Mouse (Mus musculus): ENCODE measurements around the gene Art4. TPM values are rescaled to one million over a fixed set of nuclear protein-coding genes. Genes with fewer than 3 reads are reported as not detected.

The Art4 gene
- total and polyA plus RNA-seq, 3 experiments = 0.50 to 0.60 TPM; not detected in 1

DNA sequence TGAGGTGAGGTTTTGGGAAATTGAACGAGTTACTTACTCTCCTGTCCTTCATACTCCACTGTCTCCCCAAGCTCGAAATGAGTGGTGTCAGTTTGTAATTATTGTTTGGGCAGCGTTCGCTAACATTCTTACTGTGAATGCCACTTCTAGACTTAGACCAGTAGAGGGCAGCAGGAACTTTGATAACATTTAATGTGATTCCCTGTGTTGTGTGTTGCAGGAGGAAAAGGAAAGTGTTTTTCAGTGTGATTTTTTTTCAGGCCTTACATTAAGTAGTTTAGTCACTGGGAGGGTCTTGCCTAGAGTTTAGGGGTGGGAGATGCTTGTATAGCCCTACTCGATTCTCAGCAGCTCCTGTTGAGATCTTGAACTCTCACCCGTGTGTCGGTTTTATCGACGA lies 3.5 kb upstream of the Art4 start:
- Histone ChIP-seq H3K4me3 (ENCODE audit: control insufficient read depth in 1 of 2, insufficient read depth in 1 of 2, low read depth in 2 of 2, low read length in 2 of 2) (no peak overlapping the region), H3K4me1 (ENCODE audit: control insufficient read depth in 1 of 2, insufficient read depth in 2 of 2, low read length in 2 of 2) (peaks cover 0 to 10% of the 10 kb centered on the region in 2 experiments; a peak in 3 of 4 replicates), H3K27me3 (ENCODE audit: control insufficient read depth in 1 of 2, insufficient read depth in 2 of 2, low read length in 2 of 2) (peaks cover 3% of the 10 kb centered on the region in 2 experiments; a peak in 3 of 4 replicates), H3K27ac (ENCODE audit: control insufficient read depth, low read depth, low read length) (no peak overlapping the region), H3K36me3 (ENCODE audit: control insufficient read depth in 1 of 2, insufficient read depth in 2 of 2, low read length in 2 of 2) (peaks cover 0 to 4% of the 10 kb centered on the region in 2 experiments; a peak in 1 of 4 replicates), H3K9ac (ENCODE audit: control insufficient read depth, low read depth, low read length, poor library complexity, severe bottlenecking) (no peak overlapping the region), H3K79me2 (ENCODE audit: control insufficient read depth, insufficient read depth, low read length, poor library complexity) (no peaks in the 10 kb centered on the region), H3K9me3 (replicated peaks; ENCODE audit: insufficient read depth, low read length) (no peaks in the 10 kb centered on the region)
- TF ChIP-seq CHD2 (IDR thresholded peaks at IDR 0.05; ENCODE audit: low read length) (no peak), USF1 (IDR thresholded peaks at IDR 0.05; ENCODE audit: low read depth, low read length) (no peak), NRF1 (IDR thresholded peaks at IDR 0.05; ENCODE audit: insufficient read depth, low read depth, low read length, poor library complexity, severe bottlenecking) (no peak), GATA1 (IDR thresholded peaks at IDR 0.05; ENCODE audit: low read depth, low read length) (no peak), MEF2A (IDR thresholded peaks at IDR 0.05; ENCODE audit: extremely low read depth, insufficient replicate concordance, low read depth, low read length, poor library complexity, severe bottlenecking) (no peak), MYC (IDR thresholded peaks at IDR 0.05; ENCODE audit: low read depth, low read length) (no peak), ZNF384 (IDR thresholded peaks at IDR 0.05; ENCODE audit: low read depth, low read length) (peak; percentile 29; the same call in 1 of the 2 replicates), ETS1 (IDR thresholded peaks at IDR 0.05; ENCODE audit: low read depth, low read length) (no peak), HCFC1 (IDR thresholded peaks at IDR 0.05; ENCODE audit: low read depth, low read length) (no peak), POLR2AphosphoS2 (IDR thresholded peaks at IDR 0.05; ENCODE audit: low read length) (no peak), KAT2A (conservative IDR thresholded peaks at IDR 0.05; ENCODE audit: low read depth, low read length) (no peak), SMC3 (IDR thresholded peaks at IDR 0.05; ENCODE audit: low read depth, low read length) (peak; percentile 91), JUND (IDR thresholded peaks at IDR 0.05; ENCODE audit: low read depth, low read length) (no peak), BHLHE40 (IDR thresholded peaks at IDR 0.05; ENCODE audit: borderline replicate concordance, low read depth, low read length) (0 out of 2 replicates have a peak, but pooled peaks have one; percentile 22), ZKSCAN1 (IDR thresholded peaks at IDR 0.05; ENCODE audit: low read depth, low read length) (no peak), ZC3H11A (IDR thresholded peaks at IDR 0.05; ENCODE audit: low read depth, low read length) (peak; percentile 95), RAD21 (IDR thresholded peaks at IDR 0.05; ENCODE audit: low read depth, low read length) (peak; percentile 87), CTCF (IDR thresholded peaks at IDR 0.05 in 2 of 3, conservative IDR thresholded peaks at IDR 0.05 in 1 of 3; ENCODE audit: control insufficient read depth in 1 of 3, insufficient read depth in 1 of 3, low read depth in 2 of 3, low read length in 3 of 3, poor library complexity in 1 of 3, severe bottlenecking in 1 of 3) (peak; percentile 23 to 81 (median 65); a peak in 5 of 6 replicates)
- peak; percentile 66 for DNase-seq (ENCODE audit: low read depth, low spot score)

GRCm38 (mm10) chr6:136858420-136858819 lies 887 bp upstream of the Art4 start:
- DNase-seq (ENCODE audit: low read depth, low spot score) = peak; percentile 43
- Histone ChIP-seq H3K27ac (ENCODE audit: control insufficient read depth, low read depth, low read length) (no peak overlapping the region), H3K9ac (ENCODE audit: control insufficient read depth, low read depth, low read length, poor library complexity, severe bottlenecking) (peak overlapping the region; percentile 21; the same call in 1 of the 2 replicates), H3K4me3 (ENCODE audit: control insufficient read depth in 1 of 2, insufficient read depth in 1 of 2, low read depth in 2 of 2, low read length in 2 of 2) (peak overlapping the region; percentile 16 to 67), H3K36me3 (ENCODE audit: control insufficient read depth in 1 of 2, insufficient read depth in 2 of 2, low read length in 2 of 2) (peaks cover 0 to 9% of the 10 kb centered on the region in 2 experiments; a peak in 2 of 4 replicates), H3K4me1 (ENCODE audit: control insufficient read depth in 1 of 2, insufficient read depth in 2 of 2, low read length in 2 of 2) (peaks cover 0 to 22% of the 10 kb centered on the region in 2 experiments; a peak in 3 of 4 replicates), H3K27me3 (ENCODE audit: control insufficient read depth in 1 of 2, insufficient read depth in 2 of 2, low read length in 2 of 2) (peaks cover 0 to 2% of the 10 kb centered on the region in 2 experiments; a peak in 2 of 4 replicates), H3K9me3 (replicated peaks; ENCODE audit: insufficient read depth, low read length) (no peaks in the 10 kb centered on the region), H3K79me2 (ENCODE audit: control insufficient read depth, insufficient read depth, low read length, poor library complexity) (no peaks in the 10 kb centered on the region)
- no peak for TF ChIP-seq MEF2A (IDR thresholded peaks at IDR 0.05; ENCODE audit: extremely low read depth, insufficient replicate concordance, low read depth, low read length, poor library complexity, severe bottlenecking)
- TF ChIP-seq HCFC1 (IDR thresholded peaks at IDR 0.05; ENCODE audit: low read depth, low read length) = no peak
- no peak for TF ChIP-seq ZC3H11A (IDR thresholded peaks at IDR 0.05; ENCODE audit: low read depth, low read length)
- TF ChIP-seq E2F4 (IDR thresholded peaks at IDR 0.05; ENCODE audit: borderline replicate concordance, low read depth, low read length) = no peak
- TF ChIP-seq JUND (IDR thresholded peaks at IDR 0.05; ENCODE audit: low read depth, low read length) = no peak
